Mouse (Mus musculus) cortical plate, adult 2 months (tissue): ENCODE measurements at regions not wholly inside any gene's neighbourhood (a gene's known extent, or its start where the extent isn't known, plus 50 kb on each side); places are given as distances from the start of the nearest gene placed in this dataset.
A peak's percentile ranks its signal among the peaks of the same experiment; 100 is the strongest.

ENCODE experiments used
- H3K27ac ChIP-seq: fragments of 200-500 bp; 2 replicates; pipeline ENCODE4 v1.5.1; 2012; ENCODE audit warnings: low read length, control low read depth, inconsistent platforms; ENCODE audit not compliant: insufficient read depth
- H3K4me1 ChIP-seq: fragments of 200-500 bp; 2 replicates; pipeline ENCODE4 v1.6.1; 2011; ENCODE audit warnings: low read length; ENCODE audit not compliant: control insufficient read depth, insufficient read depth
- H3K4me3 ChIP-seq: fragments of 200-500 bp; 2 replicates; pipeline ENCODE4 v1.5.1; 2011; ENCODE audit warnings: mild to moderate bottlenecking, low read length, control low read depth; ENCODE audit not compliant: insufficient read depth
- CTCF ChIP-seq: fragments of 200-500 bp; IDR thresholded peaks from 2 replicates; pipeline ENCODE4 v1.5.1; 2011; ENCODE audit warnings: mild to moderate bottlenecking, control low read depth, low read length; ENCODE audit not compliant: insufficient read depth; ENCODE audit errors: extremely low read depth
- POLR2A ChIP-seq: fragments of 200-500 bp; IDR thresholded peaks from 2 replicates; pipeline ENCODE4 v1.6.1; 2011; ENCODE audit warnings: mild to moderate bottlenecking, low read length, control low read depth; ENCODE audit not compliant: insufficient read depth; ENCODE audit errors: extremely low read depth

GRCm38 (mm10) chr8:35198766-35199165, 566.8 kb upstream of the Gm19410 start:
- Histone ChIP-seq H3K4me1 (no peaks in the 10 kb centered on the region), H3K4me3 (no peak overlapping the region), H3K27ac (no peak overlapping the region)
- TF ChIP-seq CTCF (no peak), POLR2A (no peak)

DNA sequence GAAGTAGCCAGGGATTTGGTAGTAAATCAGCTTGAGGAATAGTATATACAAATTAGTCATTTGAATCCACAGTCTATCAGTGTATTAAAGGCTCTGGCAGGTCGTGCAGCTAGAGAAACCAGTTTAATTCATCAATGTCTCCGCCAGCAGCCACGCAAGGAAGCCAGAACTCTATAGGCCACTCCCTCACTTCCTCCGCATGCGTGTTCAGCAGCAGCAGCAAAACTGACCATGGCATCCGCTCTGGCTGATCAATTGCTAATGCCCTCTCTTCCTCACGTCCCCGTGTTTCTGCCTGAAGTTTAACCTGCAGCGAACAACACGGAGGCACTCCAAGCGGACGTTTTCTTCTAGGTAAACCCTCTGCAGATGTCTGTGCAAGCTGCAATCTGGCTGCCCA, 564.2 kb upstream of the Gm19410 start:
- TF ChIP-seq POLR2A = no peak
- Histone ChIP-seq H3K4me1 (no peaks in the 10 kb centered on the region), H3K27ac (no peak overlapping the region), H3K4me3 (no peak overlapping the region)

DNA sequence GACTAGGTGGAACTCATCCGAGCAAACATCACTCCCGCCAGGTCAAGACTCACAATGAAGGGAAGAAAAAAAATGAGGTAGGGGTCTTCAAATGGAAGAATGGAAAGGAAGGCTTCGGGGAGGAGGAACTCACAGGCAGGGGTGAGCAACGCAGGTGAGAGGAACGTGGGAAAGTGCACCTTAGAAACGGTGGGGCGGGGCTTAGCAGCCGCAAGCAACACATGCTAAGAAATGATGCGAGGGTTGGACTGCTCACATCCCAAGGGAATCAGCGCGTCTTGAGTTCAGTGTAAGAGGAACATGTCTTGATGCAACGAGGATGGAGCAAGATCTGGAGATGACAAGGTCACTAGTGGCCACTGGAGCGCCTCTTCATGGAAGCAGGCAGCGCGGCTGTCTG, 560.6 kb upstream of the Gm19410 start:
- TF ChIP-seq POLR2A (no peak), CTCF (no peak)
- Histone ChIP-seq H3K27ac (no peak overlapping the region), H3K4me3 (no peak overlapping the region), H3K4me1 (no peaks in the 10 kb centered on the region)

DNA sequence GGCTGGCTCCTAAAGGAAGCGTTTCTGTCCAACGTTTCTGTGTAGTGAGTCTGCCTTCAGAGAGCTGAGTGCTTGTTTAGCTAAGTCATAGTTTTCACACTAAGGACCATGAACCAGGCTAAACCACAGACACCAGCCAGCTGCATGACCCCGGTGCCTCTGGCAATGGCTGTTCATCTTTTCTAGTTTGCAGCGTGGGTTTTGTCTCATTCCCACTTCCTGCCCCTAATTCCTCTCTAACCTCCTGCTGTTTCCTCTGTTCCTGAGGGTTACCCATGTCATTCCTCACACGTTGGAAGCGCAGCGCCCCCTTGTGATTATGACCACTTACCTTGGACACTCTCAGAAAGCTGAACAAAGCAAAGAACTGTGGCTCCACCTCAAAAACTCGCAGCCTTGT, 560.1 kb upstream of the Gm19410 start:
- no peaks in the 10 kb centered on the region for H3K4me1 ChIP-seq
- H3K27ac ChIP-seq = no peak overlapping the region
- no peak overlapping the region for H3K4me3 ChIP-seq
- TF ChIP-seq POLR2A (no peak), CTCF (peak; percentile 33; the same call in 1 of the 2 replicates)

DNA sequence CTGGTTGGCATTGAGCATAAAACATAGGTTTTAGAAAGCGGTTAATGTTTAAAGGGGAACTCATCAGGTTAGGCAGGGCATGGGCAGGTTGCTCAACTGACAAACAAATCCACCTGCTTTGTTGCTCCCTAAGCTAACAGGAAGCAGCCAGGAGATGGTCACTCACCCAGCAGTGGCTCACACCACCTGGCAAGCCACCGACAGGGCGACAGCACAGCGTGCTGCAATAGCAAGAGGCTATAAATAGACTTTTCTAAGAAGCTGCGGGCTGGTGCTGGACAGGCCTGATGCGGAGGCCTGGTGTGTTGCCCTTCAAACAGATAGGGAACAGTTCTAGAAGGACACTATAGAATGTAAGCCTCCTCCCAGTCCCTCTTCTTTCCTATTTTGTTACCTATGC, 559.3 kb upstream of the Gm19410 start:
- H3K4me3 ChIP-seq = no peak overlapping the region
- H3K4me1 ChIP-seq = no peaks in the 10 kb centered on the region
- no peak overlapping the region for H3K27ac ChIP-seq
- TF ChIP-seq CTCF (no peak), POLR2A (no peak)

DNA sequence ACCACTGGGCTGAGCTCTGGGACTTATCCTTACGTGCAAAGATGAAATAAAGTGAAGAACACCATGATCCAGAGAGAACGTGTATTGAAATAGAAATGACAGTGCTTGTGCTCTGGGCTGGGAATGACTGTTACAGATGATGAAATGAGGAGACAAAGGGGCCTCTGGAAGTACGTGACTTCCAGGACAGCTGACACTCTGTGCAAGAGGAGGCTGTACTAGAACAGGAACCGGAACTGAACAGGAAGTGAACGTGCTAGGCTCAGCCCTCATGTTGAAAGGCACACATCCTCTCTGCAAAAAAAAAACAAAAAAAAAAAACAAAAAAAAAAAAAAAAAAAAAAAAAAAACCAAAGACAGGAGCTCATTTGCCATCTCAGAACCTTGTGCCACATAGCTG, 557.2 kb upstream of the Gm19410 start:
- Histone ChIP-seq H3K4me3 (no peak overlapping the region), H3K27ac (no peak overlapping the region), H3K4me1 (no peaks in the 10 kb centered on the region)
- no peak for TF ChIP-seq POLR2A
- TF ChIP-seq CTCF = no peak

GRCm38 (mm10) chr8:35211506-35212452, 553.8 kb upstream of the Gm19410 start:
- TF ChIP-seq CTCF (no peak), POLR2A (no peak)
- Histone ChIP-seq H3K4me3 (no peak overlapping the region), H3K27ac (no peak overlapping the region), H3K4me1 (no peaks in the 10 kb centered on the region)

DNA sequence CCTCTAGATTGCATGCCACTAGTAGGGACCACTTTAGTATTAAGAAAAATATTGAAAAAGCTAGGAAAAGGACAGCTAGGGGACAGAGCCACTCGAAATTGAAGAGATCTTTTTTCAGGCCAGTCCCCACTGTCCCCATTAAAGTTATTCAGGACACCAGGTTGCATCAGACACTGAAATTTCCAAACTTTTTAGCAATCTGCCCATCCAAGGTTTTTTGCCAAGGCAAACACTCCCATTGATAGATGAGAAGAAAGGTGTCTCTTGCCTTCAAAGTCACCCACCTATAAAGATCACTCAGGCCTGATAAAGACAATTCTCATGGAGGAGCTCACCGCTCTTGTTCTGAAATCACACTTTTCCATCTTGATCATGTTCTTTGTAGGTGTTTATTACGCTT, 552.1 kb upstream of the Gm19410 start:
- Histone ChIP-seq H3K27ac (no peak overlapping the region), H3K4me3 (no peak overlapping the region), H3K4me1 (no peaks in the 10 kb centered on the region)
- TF ChIP-seq POLR2A (no peak), CTCF (no peak)

GRCm38 (mm10) chr8:35217604-35218003, 548.0 kb upstream of the Gm19410 start:
- no peak for TF ChIP-seq POLR2A
- TF ChIP-seq CTCF = no peak
- Histone ChIP-seq H3K4me3 (no peak overlapping the region), H3K4me1 (no peaks in the 10 kb centered on the region), H3K27ac (no peak overlapping the region)

DNA sequence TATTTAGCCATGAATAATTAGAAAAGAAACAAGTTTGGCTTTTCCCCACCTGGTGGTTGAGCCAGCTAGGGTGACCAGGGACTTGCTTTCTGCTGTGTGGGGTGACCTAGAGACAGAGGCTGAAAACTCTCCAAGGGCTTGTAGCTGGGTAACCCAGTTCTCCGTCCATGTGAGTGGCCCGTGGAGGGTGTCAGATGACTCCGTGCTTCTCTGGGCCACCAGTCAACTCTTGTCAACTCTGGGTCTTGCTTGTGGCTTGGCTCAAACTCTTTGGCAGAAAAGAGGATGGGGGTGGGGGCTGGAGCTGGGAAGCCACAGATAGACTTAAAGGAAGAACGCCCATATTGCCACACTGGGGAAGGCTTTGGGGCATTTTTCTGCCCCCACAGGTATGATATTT, 547.3 kb upstream of the Gm19410 start:
- H3K4me1 ChIP-seq = no peaks in the 10 kb centered on the region
- H3K27ac ChIP-seq = no peak overlapping the region
- H3K4me3 ChIP-seq = no peak overlapping the region
- no peak for TF ChIP-seq POLR2A
- TF ChIP-seq CTCF = no peak
